Mouse (Mus musculus): ENCODE measurements at regions not wholly inside any gene's neighbourhood (a gene's known extent, or its start where the extent isn't known, plus 50 kb on each side); places are given as distances from the start of the nearest gene placed in this dataset.

- TF ChIP-seq CTCF (conservative IDR thresholded peaks at IDR 0.05; ENCODE audit: low read length) (no peak), POU5F1 (IDR thresholded peaks at IDR 0.05; ENCODE audit: borderline replicate concordance, low read length) (no peak)
Measured at GRCm38 (mm10) chr8:115536001-115536400, 171.6 kb downstream of the Maf start.
